Mouse (Mus musculus): Measurements from ENCODE around the gene Plxnb2.

The Plxnb2 gene

DNA sequence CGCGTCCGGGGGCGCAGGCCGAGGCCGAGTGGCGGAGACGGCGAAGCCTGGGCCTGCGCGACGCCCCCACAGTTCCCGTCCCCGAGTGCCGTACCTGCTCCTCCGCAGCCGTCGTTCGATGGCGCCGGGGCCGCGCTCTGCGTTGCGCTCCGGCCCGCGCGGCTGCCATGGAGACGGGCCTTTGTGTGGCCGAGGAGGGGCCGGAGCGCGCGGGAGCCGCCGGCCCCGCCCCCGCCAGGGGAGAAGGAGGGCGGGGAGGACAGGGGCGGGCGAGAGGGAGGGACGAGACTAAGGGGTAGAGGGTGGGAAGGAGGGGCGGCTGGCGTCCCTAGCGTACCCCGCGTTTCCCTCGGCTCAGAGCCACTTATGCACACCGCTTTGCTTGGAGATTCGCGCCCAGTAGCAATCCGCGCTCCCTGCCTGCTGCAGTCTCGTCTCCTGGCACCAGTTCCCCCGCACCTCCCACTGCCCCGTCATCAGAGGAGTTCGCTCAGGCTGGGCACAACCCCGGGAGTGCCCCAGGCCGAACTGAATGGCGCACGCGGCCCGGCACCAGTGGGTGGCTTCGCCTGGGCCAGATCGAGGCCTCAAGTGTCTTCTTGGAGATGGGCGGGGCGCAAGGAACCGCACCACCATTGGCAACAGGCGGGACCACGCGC lies at the start of gene Plxnb2:
Plxnb2 (minus strand) TSS at position 218 of the 659 bp plus-strand sequence.
- peak; percentile 90 for DNase-seq (ENCODE audit: low spot score)

DNA sequence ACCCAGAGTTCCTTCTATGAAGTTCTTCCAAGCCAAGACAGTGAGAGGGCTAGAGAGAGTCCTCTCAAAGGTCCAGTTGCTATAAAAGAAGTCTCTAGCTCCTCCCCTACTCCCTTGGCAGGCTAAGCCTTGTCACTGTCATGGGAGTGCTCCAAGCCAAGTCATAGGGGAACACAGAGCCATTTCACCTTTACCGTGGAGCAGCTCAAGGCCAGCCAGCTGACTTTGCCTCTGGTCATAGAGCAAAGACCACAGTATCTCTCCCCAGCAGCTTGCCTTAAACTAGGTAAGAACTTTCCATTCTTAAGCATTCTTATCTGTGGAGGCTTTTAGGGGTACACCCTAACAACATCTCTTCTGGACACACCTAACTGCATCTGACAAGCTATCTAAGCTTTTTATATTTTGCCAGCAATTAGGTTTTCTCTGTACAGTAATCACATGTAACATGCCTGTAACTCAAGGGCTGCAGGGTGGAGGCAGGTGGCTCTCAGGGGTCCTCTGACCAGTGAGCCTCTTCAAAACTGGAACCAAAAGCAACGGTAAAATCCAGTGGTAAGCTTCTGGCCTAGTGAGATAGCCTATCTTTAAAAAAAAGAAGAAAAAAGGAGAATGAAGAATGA lies 35.1 kb upstream of the Plxnb2 start:
- no peak for DNase-seq (ENCODE audit: low spot score)

DNA sequence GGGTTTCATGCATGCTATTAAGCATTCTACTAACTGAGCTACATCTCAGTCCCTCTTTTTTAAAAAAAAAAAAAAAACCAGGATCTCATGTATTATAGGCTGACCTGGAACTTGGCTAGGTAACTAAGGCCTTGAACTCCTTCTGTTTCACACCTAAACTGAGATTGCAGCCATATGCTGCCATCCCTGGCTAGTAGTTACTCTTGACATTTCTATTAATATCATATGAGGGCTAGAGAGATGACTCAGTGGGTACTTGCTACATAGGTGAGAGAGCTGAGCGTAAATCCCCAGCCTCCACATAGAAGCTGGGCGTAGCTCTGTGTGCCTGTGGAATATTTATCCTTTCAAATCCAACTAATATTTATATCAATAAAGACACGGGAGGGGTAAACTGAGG lies 34.4 kb upstream of the Plxnb2 start:
- DNase-seq (ENCODE audit: low spot score), result no peak

DNA sequence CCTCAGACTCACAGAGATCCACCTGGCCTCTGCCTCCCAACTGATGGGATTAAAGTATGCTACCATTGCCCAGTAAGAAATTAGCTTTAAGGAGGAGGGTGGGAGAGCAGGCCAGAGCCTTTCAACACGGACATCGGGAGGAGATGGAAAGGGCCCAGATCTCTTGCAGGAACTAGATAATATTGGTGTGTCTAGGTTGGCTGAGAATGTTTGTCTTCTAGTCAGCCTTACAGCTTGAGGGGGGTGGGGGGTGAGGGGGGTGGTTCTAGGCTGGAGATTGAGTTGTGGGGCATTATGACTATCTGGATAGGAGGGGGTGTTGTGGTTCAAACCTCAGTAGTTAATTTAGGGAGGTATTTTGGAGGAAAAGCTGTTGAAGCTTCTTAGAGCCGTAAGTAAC lies 32.9 kb upstream of the Plxnb2 start:
- DNase-seq (ENCODE audit: low spot score), result no peak

DNA sequence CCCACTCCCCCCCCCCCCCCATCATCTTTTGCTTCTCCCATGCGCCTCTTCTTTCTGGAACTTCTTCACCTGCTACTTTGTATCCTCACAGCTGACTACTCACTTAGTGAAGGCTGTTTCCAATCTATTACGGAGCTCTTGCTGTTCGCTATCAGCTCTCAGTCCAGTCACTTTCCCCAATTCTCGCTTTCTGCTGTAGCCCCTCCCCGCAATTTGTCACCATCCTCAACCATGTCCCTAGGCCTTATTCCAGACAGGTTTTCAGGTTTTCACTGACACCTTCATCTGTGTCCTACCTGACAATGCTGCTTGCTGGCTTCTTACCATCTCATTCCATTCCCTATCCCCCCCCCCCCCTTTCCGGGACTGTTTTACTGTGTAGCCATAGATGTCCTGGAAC lies 31.9 kb upstream of the Plxnb2 start:
- DNase-seq (ENCODE audit: low spot score), result peak; percentile 6

DNA sequence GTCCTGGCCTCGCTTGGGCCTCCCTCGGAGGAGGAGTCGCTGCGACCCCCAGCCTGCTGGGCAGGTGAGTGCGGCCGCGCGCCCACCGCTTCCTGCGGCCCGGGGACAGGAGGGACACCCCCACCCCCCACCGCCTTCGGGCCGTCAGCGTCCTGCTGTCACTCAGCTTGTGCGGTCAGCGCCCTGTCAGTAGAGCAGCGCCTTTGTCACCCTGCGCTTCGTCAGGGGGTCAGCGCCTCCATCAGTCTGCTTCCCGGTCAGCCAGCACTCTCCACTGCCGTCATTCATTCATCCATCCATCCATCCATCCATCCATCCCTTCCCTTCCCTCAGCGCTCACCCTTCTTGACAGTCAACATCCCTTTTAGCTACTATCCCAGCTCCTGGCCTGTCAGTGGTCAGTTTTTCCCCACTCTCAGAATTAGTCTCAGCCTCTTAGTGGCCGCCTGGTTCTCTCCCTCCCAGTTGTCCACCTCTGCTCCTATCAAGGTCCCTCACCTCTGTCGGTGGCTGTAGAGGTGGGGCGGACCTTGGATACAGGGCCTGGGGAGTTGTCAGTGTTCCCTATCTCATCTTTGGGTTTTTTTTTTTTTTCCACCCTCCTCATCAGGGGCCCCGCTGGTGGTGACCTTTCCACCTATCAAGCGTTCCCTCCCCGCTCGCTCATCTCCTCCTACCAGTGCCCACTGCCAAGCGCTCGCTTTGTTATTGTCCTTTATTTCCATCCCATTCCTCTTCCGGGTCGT lies 31.3 kb upstream of the Plxnb2 start:
- peak; percentile 42 for DNase-seq (ENCODE audit: low spot score)

DNA sequence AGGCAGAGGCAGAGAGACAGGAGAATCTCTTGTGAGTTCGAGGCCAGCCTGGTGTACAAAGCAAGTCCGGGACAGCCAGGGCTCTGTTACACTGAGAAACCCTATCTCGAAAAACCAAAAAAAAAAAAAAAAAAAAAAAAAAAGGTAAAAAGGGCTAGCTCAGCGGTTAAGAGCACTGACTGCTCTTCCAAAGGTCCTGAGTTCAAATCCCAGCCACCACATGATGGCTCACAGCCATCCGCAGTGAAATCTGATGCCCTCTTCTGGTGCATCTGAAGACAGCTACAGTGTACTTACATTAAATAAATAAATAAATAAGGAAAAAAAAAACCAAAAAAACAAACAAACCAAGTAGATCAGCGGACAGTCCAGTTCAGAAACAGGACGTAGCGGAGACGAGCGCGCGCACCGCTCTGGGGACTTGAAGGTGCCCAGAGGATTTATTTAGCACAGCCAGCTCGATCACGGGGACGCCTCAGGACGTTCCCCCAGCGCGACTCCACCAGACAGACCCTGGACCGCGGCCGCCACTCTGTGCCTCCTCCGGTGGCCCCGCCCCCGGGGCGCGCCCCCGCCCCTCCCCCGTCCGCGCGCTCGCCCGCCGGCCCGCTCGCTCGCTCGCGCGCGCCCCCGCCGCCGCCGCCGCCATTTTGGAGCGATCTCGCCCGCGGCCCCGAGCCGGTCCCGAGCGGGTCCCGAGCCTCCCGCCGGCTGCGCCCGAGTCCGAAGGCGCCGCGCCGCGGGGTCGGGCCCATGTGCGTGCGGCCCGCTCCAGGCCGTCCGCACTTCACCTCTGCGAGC lies 30.5 kb upstream of the Plxnb2 start, which contains the start of gene Ppp6r2:
Ppp6r2 (plus strand) TSS at position 639 of the 801 bp plus-strand sequence.
- DNase-seq (ENCODE audit: low spot score), result peak; percentile 88

DNA sequence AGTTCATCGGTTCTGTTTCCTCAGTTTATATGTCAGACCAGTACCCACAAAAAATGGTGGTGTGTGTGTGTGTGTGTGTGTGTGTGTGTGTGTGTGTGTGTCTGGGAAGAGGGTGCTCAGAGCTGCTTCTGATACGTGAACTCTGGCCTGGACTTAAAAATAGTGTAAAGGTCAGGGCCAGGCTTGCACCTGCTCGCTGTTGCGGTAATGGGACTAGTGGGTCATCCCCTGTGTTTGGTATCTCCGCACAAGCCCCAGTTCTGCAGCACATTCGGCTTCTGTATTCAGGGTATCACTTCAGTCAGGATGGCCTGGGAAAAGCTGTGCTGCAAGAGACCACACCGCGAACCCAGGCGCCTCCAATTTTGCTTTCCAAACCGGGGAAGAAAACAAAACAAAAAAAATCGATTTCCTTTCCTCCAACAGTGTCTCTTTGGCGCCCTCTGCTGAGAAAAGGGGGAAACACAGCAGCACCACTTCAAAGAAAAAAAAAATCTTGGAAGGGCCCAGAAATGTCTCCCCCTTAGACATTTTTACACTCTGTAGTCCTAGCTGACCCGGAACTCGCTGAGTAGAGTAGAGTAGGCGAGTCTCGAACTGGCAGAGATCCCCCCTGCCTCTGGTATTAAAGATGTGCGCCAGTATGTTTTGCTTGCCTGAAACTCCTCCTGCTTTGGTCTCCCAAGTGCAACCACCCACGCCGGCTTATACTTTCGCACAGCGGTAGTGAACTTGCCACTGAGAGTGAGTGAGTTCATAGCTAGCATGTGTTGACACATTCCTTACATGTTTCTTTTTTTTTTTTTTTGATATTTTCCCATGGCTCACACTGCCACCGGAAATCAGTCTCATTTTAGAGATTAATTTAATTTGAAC lies 29.5 kb upstream of the Plxnb2 start:
- peak; percentile 90 for DNase-seq (ENCODE audit: low spot score)

DNA sequence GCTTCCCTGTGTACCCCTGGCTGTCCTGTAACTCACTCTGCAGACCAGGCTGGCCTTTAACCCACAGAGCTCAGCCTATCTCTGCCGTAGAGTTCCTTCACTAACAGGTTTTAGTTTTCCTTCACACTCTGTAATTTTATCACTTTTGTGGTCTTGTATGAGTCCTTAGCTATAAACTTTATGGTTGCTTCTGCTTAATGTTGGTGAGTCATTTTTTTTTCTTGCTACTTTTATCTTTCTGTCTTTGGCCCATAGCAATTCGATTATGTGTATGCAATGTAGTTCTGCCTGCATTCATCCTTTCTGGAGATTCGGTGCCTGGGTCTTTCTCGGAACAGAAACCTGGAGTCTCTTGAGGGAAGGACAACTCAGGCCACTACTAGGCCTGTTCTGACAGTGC lies 26.9 kb upstream of the Plxnb2 start:
- DNase-seq (ENCODE audit: low spot score), result no peak

DNA sequence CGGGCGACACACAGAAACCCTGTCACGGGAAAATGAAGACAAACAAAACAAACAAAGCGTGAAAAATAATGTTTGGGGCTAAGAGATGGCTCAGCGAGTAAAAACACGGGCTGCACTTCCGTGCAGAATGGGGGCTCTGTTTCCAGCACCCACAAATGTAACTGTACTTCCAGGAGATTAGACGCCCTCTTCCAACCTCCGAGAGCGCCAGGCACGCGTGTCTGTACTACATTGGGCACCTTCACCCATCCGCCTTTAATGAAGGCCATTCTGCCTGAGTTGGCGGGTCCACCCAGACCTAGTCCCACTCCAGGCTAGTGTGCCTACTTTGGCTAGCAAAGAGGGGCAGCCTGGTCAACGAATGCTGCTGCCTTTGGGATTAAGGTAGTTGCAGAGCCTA lies 16.5 kb upstream of the Plxnb2 start:
- no peak for DNase-seq (ENCODE audit: low spot score)

DNA sequence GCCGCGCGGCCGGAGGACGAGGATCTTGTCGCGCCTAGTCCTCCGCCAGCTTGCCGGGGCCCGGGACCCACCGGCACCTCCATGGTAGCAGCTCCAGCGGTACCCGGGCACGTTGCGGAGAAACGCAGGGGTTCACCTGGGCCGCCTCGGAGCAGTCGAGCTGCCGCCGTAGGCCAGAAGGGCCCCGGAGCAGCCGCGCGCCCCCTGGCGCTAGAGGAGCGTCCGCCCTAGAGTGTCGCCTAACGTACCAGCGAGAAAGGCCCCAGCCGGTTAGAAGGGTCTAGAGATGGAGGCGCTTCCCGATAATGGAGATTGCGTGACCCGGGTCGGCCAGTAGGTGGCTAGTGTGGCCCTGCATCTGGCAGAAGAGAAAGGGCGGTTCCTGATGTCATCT lies 15.7 kb upstream of the Plxnb2 start, which contains the start of gene Dennd6b:
Dennd6b (minus strand) TSS at position 184 of the 394 bp plus-strand sequence.
- peak; percentile 98 for DNase-seq (ENCODE audit: low spot score)

DNA sequence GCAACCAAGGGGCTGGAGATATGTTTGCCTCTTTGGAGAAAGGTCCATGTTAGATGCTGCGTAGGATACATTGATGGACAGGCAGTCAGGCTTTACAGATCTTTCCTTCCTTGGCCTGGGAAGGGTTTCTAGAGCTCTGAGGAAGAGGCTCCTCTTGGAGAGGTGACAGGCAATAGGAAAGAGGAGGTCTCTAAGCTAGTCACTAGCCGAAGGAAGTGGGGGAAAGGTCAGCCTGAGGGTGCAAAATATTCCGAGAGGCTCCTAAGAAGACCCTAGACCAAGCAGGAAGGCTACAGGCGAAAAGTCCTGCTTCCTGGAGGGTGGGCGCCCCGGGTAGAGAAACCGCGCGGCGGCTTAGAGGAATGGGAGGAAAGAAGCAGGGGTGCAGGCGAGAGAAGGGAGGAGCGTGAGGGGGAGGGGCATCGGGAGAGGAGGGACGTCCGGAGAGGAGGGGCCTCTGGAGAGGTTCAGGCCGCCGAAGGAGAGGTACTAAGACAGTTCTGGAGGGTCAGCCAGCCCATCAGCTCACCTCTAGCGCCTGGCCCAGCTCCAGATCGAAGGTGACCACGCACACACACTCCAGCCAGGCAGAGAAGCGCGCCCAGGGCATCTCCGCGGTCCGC lies 15.2 kb upstream of the Plxnb2 start:
- DNase-seq (ENCODE audit: low spot score), result peak; percentile 92

DNA sequence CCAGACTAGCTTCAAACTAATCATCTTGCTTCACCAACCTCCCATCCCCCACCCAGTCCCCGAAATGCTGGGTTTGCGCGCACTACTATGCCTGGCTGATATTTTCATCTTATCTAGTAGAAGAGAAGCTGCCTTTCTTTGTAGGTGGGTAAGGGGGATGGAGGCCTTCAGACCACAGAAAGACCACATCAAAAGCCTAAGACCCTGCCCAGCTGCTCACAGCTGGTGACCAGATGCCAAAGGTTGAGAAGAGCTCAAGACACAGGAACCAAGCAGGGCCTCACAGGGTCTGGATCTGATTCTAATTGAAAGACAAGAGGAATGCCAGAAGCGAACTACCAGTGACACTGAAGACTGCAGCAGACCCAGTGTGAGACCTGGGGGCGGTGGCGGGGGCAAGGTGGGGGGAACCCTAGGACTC lies 14.7 kb upstream of the Plxnb2 start:
- peak; percentile 81 for DNase-seq (ENCODE audit: low spot score)

DNA sequence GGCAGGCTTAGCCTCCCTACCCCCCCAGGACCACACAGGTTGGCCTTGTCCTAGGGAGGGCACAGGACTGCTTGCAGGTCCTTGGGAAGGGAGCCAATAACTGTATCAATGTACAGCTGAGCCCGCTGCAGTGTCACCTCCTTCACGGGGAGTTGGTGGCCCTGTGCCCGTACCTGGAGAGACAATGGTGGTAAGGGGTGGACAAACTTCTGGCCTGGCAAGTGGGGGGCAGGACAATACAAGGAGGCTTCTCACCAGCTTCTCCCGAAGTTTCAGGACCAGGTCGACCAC lies 4.3 kb upstream of the Plxnb2 start:
- no peak for DNase-seq (ENCODE audit: low spot score)

DNA sequence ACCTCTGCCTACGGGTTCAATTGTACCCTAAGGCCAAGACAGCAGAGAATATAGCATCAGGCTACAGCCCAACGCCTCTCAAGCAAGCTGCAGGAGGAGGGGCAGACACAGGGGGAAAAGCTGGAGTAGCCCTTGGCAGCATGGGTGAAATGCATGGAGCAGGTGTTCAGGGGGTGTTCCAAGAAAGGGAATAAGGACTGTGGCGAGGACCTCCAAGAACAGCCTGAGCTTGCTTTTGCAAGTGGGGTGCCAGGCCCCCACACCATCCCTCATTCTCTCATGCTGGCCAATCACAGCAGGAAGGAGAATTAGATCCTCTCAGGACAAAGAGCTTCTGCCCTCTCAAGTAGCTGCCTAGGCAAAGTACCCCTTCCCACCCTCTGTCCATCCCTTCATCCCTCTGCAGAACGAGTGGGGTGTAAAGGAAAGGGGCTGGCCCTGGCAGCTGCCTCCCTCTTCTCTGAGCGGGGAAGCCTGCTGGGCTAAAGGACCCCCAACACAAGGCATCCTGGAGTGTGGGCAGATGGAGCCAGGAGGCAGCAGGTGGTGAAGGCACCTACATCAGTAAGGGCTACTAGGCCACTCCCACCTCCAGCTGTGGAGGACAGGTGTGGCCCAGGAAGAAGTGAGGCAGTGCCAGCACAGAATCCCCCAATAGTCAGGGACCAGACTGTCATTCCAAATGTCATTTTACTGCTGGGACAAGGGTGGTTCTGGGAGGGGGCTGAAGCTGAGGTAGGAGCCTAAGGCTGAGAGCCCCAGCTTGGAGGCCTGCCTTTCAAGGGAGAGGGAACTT lies 3.8 kb upstream of the Plxnb2 start:
- DNase-seq (ENCODE audit: low spot score), result no peak

DNA sequence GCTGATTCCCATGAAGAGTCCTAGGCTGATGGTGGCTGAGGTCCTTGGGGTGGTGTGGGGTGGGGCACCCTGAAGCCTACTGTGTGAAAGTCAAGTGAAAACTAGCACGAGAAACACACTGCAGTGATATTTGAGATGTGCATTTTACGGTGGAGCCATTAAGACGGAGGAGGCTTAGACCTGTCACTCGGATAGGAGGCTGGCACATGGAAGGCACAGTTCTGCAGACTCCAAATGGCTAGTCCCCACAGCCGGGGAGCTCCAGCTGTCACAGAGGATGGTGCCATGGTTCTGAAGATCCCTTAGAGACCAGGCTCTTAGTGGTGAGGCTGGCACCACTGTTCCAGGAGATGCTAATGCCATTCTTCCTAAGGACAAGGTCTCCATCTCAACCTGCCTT lies 2.3 kb upstream of the Plxnb2 start:
- DNase-seq (ENCODE audit: low spot score), result no peak

DNA sequence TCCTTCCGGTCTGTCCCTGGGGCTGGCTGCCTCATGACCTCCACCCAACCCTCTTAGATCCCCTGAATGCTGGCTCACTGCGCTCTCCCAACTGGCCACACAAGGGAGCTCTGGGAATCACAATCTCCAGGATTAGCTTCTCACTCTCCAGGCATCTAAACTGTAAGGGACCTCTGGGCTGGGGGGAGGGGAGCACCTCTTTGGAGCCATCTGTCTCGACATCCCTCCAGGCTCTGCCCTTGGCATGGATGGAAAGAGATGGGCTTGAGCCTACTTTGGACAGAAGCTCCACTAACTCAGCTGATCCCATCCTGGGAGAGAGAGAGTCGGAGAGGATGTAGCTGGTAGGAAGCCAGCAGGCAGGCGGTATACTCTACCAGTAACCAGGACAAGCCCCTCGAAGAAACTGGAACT lies 1.7 kb upstream of the Plxnb2 start:
- DNase-seq (ENCODE audit: low spot score), result peak; percentile 63

DNA sequence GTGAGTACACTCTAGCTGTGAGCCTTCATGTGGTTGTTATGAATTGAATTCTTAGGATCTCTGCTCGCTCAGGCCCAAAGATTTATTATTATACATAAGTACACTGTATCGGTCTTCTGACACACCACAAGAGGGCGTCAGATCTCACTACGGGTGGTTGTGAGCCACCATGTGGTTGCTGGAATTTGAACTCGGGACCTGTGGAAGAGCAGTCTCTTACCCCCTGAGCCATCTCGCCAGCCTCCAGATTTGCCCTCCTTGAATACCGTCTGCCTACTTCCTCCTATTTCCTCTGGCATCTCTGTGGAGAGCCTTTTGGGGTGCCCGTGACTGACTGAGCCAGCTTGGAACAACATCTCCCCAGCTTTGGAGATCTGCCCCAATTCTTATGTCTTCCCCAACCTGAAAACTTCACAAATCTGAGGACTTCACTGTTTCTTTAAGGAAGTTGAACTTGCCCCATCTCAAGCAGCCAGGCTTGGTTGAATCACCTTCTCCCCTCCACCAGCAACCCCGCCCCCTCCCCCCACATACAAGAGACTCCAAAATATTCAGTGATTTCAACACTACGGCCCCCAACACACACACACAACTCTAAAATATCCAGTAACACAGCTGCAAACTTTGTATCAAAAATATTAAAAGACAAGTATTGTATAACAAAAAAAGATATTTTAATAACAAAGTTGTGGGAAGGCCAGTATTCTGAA lies 1.1 kb upstream of the Plxnb2 start:
- DNase-seq (ENCODE audit: low spot score), result no peak

DNA sequence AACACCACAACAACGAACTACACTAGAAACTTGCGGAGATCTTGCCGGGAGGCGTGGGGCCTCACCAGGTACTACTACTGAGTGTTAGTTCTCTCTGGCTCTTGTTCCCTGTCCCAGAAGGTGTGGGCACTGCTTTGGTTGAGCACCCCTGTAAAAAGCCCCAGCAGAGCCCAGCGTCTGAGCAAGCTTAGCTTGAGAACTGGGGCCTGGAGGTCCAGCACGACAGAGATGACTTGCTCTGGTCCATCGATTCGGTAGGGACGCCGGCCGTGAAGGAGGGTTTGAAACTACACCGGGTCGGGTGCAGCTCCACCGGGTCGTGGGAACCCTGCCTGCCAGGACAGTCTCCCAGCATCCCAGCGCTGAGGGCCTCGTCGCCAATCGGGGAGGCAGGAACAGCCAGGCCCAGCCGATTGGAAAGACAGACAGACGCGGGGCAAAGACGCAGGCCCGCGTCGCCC lies 477 bp downstream of the Plxnb2 start:
- DNase-seq (ENCODE audit: low spot score), result no peak

DNA sequence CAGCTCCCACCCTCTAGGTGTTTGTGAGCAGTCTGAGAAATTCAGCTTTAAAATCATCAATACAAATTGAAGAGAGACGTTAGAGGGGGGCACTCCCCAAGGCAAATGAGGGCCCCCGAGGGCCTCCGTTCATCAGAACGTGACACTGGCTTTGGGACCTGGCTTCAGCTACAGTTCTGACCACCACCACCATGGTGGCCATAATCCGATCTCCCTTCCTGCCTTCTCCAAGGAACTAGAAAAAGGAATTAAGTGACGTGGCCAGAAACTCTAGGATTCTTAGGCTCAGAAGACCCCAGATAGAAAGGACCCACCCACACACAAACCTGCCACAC lies 991 bp downstream of the Plxnb2 start:
- DNase-seq (ENCODE audit: low spot score), result no peak

All from embryo, embryonic 10 days (tissue).